Mouse (Mus musculus) E14TG2a.4 (cell line): ENCODE measurements around the gene Adam1a.

Experiments used
- CTCF ChIP-seq: conservative IDR thresholded peaks from 2 replicates; pipeline ENCODE4 v1.5.1; 2014; ENCODE audit warnings: low read length
- NANOG ChIP-seq: IDR thresholded peaks from 2 replicates; pipeline ENCODE4 v1.6.1; 2014; ENCODE audit warnings: borderline replicate concordance, low read length, mixed read lengths
- POU5F1 ChIP-seq: IDR thresholded peaks from 2 replicates; pipeline ENCODE4 v1.6.1; 2014; ENCODE audit warnings: low read length, borderline replicate concordance

DNA sequence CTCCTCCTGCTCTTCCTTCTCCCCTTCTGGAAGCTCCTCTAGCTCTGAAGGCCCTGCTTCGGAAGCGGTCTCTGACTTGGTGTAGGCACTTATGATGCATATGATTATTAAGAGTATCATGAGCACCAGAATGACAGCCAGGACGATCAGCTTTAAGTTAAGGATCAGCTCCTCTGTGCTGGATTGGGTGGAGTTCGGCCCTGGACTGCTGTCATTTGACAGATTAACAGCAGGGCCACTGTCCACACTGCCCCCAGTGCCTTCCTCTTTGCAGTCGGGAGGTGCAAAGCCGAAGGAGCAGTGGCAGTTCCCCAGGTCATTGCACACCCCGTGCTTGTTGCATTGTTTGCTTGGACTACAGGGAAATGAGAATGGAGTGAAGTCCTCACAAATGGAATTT is 44.6 kb downstream of the Adam1a start:
- TF ChIP-seq CTCF = no peak
- TF ChIP-seq POU5F1 = no peak
- TF ChIP-seq NANOG = no peak
